Mouse (Mus musculus) macrophage (primary cell): ENCODE measurements around the gene Prune1. TPM values are rescaled to one million over a fixed set of nuclear protein-coding genes. Genes with fewer than 3 reads are reported as not detected.

Experiments
- H3K27ac ChIP-seq: fragments of 350-480 bp; formaldehyde crosslinking; 2 replicates; pipeline ENCODE4 v1.9.0; 2021
- H3K36me3 ChIP-seq: fragments of 350-480 bp; formaldehyde crosslinking; 2 replicates; pipeline ENCODE4 v1.9.0; 2021; ENCODE audit errors: inconsistent target
- H3K4me3 ChIP-seq: fragments of 350-480 bp; formaldehyde crosslinking; 2 replicates; pipeline ENCODE4 v1.9.0; 2021; ENCODE audit errors: inconsistent target
- H3K79me2 ChIP-seq: fragments of 350-480 bp; formaldehyde crosslinking; 2 replicates; pipeline ENCODE4 v1.9.0; 2021; ENCODE audit errors: inconsistent target
- WGBS: methylation state at CpG from one replicate; pipeline ENCODE4 v1.1.7; 2026; ENCODE audit warnings: inconsistent platforms; ENCODE audit not compliant: missing documents; 5-methylcytosine and 5-hydroxymethylcytosine counted together
- polyA plus RNA-seq: library from polyadenylated mRNA; stranded (reverse); fragments of 250-400 nt; gene quantifications from 3 replicates; pipeline ENCODE4 v1.2.4, GENCODE M21; 2018; ENCODE audit warnings: inconsistent platforms

The Prune1 gene
- polyA plus RNA-seq, 1 experiment from 2014 or later, result 27.9 TPM

DNA sequence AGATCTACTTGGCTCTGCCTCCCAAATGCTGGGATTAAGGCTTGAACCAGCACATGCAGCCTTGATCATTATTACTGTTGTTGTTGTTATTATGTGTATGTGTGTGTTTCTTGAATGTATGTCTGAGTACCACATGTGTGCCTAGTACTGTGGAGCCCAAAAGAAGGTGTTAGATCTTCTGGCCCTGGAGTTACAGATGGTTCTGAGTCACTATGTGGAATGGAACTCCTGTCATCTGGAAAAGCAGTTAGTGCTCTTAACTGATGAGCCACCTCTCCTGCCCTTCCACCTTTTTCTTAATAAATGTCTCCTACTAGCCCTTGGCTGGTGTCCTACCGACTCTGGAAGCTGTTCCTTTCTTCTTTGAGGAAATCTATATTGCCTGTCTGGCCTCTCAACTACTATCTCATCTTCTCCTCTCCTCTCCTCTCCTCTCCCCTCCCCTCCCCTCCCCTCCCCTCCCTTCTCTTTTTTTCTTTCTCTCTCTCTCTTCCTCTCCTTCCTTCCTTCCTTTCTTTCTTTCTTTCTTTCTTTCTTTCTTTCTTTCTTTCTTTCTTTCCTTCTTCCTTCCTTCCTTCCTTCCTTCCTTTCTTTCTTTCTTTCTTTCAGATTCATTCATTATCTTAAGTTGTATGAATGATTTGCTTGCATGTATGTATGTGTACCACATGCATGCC is 34.1 kb downstream of the Prune1 start:
- 78% methylated on average over 1 of the region's 1 CpGs for WGBS
- Histone ChIP-seq H3K36me3 (peaks cover under 1% of the 10 kb centered on the region; the same call in 1 of the 2 replicates), H3K79me2 (no peaks in the 10 kb centered on the region)

DNA sequence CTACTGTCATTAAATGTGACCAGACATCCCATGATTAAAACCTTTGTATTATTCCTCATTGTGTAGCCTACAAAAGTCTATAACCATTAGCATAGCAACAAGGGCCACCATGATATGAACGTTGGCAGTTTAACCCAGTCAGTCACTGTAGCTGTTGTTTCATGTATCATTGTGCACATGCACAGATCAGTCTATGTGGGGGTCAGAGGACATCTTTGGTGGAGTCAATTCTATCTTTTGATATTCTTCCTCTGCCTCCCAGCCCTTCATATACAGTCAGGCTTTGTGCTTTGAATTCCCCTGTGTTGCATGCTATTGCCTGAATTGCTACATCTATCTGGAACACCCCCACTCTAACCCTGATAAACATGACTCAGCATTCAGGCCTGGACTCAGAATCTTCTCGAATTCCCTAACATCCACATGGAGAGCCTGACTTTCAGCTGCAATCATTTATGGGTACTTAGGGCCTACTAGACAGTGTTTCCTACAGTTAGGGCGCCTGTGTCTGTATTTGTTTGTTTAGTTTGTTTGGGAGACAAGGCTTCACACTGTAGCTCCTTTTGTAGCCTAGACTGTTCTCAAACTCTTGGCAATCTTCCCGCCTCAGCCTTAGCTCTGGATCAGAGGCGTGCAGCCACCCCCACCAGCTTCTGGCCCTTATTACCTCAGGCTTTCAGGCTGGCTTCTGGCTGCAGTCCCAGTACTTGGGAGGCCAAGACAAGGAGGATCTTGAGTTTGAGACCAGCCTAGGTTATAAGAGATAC is 35.2 kb downstream of the Prune1 start:
- WGBS, result 93% methylated on average over 5 of the region's 5 CpGs
- Histone ChIP-seq H3K4me3 (no peak overlapping the region), H3K27ac (no peak overlapping the region), H3K79me2 (no peaks in the 10 kb centered on the region), H3K36me3 (no peaks in the 10 kb centered on the region)

More for the DNA sequence above, 34.1 kb downstream of the Prune1 start:
- Histone ChIP-seq H3K27ac (no peak overlapping the region), H3K4me3 (no peak overlapping the region)

DNA sequence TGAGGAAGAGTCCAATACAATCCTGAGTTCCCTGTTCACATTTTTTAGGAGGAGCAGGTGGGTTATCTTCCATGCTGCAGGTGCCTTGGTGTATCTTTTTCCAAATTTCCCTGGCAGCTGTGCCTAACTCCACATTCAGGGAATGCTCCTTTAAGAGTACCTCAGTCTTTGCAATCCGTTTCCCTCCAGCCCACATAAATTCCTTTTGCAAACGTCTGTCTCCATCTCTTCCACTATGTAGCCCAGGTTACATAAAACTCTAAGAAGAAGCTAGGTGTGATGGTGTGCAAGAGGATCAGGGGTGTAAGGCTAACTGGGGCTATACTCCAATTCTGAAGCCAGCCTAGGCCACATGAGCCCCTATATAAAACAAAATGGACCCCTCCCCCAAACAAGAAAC is 38.8 kb downstream of the Prune1 start:
- Histone ChIP-seq H3K27ac (no peak overlapping the region), H3K36me3 (no peaks in the 10 kb centered on the region), H3K4me3 (no peak overlapping the region), H3K79me2 (no peaks in the 10 kb centered on the region)
- 86% methylated on average over 2 of the region's 2 CpGs for WGBS

DNA sequence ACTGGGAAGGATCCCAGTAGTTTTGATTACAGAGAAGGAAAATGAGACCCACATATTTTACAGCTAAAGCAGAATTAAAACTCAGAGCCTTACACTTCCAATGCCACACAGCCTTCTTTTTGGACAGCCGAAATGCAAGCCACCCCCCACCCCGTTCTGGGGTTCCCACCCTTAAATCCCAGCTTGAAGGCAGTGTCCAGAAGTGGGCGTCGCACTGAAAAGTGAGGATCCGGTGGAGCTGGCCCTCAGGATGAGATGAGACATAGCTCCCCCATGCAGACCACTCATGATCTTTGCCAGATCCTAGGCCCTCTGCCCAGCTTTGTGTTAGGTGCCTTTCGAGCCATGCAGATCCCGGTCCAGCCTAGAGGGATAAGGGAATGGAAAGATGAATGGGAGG is 40.4 kb downstream of the Prune1 start, which contains the start of gene Gm128:
Gm128 (minus strand) TSS at position 101 of the 400 bp plus-strand sequence.
- no peaks in the 10 kb centered on the region for H3K79me2 ChIP-seq
- whole genome bisulfite sequencing, result 86% methylated on average over 7 of the region's 7 CpGs
- no peak within 1 kb of the TSS for H3K27ac ChIP-seq
- no peak within 1 kb of the TSS for H3K4me3 ChIP-seq
- H3K36me3 ChIP-seq, result peaks cover 4% of the 10 kb centered on the region; the same call in 1 of the 2 replicates

DNA sequence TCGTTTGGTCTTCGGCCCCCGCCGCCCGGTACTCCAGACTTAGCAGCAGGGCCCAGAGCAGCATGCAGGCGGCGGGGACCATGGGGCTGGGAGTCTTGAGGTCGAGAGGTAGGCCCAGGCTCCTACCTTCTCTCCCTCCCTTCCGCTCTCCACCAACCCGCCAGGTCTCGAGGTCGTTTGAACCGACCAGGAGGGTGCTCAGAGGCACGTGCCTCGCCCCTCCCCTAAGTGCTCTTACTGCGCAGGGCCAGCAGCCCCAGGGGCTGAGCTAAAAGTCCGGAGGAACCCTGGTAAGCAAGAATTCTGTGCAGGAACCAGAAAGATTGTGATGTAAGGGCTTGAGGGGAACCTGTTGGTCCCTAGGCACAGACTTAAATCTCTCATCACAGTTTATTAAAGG is 41.0 kb downstream of the Prune1 start:
- WGBS, result 78% methylated on average over 17 of the region's 17 CpGs

DNA sequence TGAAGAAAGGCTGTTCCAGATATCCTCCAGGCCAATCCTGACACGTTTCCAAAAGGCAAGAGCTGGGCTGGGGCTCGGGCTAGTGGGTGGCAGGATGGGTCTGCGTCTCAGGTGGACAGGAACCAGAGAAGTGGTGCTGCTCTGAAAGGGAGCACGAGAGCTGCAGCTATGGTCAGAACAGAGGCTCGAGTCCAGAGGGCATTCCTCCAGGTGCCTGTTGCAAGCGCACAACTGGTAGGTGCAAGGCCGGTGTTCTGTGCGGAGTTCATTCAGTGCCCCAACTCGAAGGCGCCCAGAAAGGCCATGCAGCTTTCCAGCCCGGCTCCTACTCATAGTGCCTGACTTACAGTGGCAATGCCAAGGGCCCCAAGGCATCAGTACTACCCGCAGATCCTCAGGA is 41.9 kb downstream of the Prune1 start:
- H3K4me3 ChIP-seq, result no peak overlapping the region
- H3K36me3 ChIP-seq, result peaks cover 19% of the 10 kb centered on the region
- H3K27ac ChIP-seq, result no peak overlapping the region
- peaks cover 11% of the 10 kb centered on the region; the same call in 1 of the 2 replicates for H3K79me2 ChIP-seq
- WGBS, result 93% methylated on average over 11 of the region's 12 CpGs

More for the DNA sequence above, 41.0 kb downstream of the Prune1 start:
- Histone ChIP-seq H3K36me3 (peaks cover 10% of the 10 kb centered on the region), H3K79me2 (peaks cover 2% of the 10 kb centered on the region; the same call in 1 of the 2 replicates), H3K4me3 (no peak overlapping the region), H3K27ac (no peak overlapping the region)

DNA sequence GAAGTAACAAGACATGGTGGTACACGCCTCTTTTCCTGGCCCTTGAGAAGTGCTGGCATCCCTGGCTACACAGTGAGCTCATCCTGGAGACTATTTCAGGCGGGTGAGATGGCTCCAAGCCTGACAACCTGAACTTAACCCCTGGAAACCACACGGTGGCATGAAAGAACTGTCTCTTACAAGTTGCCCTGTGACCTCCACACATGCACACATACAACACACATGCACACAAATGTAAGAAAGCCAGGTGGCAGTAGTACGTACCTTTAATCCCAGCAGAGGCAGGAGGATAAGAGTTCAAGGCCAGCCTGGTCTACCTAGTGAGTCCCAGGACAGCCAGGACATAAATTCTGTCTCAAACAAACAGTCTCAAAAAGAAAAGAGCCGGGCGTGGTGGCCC is 42.9 kb downstream of the Prune1 start:
- WGBS, result 81% methylated on average over 4 of the region's 6 CpGs

DNA sequence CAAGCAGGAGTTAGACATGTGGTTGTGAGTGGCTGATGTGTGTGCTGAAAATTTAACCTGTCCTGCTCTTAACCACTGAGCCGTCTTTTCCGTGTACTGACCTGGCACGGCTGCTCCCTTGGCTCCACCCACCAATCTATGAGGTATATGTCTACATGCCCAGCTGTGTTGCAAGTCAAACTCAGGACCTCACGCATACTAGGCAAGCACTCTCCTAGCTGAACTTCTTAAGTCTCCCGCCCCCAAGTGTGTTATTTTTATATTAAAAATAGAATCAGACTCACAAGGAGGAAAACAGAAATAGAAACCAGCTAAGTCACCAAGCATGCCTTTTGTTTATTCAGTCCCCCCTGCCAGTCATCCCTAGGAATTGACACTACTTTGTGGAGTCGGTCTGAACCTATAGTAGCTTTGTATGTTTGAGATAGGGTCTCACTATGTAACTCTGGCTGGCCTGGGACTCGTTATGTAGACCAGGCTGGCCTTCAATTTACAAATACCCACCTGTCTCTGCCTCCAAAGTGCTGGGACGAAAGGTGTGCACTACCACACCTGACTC is 44.3 kb downstream of the Prune1 start:
- H3K27ac ChIP-seq, result no peak overlapping the region
- H3K4me3 ChIP-seq, result no peak overlapping the region
- peaks cover 42% of the 10 kb centered on the region for H3K36me3 ChIP-seq
- 68% methylated on average over 8 of the region's 8 CpGs for WGBS
- peaks cover 35% of the 10 kb centered on the region for H3K79me2 ChIP-seq

More for the DNA sequence above, 42.9 kb downstream of the Prune1 start:
- H3K79me2 ChIP-seq, result peaks cover 21% of the 10 kb centered on the region; the same call in 1 of the 2 replicates
- no peak overlapping the region for H3K4me3 ChIP-seq
- no peak overlapping the region for H3K27ac ChIP-seq
- peaks cover 28% of the 10 kb centered on the region for H3K36me3 ChIP-seq

DNA sequence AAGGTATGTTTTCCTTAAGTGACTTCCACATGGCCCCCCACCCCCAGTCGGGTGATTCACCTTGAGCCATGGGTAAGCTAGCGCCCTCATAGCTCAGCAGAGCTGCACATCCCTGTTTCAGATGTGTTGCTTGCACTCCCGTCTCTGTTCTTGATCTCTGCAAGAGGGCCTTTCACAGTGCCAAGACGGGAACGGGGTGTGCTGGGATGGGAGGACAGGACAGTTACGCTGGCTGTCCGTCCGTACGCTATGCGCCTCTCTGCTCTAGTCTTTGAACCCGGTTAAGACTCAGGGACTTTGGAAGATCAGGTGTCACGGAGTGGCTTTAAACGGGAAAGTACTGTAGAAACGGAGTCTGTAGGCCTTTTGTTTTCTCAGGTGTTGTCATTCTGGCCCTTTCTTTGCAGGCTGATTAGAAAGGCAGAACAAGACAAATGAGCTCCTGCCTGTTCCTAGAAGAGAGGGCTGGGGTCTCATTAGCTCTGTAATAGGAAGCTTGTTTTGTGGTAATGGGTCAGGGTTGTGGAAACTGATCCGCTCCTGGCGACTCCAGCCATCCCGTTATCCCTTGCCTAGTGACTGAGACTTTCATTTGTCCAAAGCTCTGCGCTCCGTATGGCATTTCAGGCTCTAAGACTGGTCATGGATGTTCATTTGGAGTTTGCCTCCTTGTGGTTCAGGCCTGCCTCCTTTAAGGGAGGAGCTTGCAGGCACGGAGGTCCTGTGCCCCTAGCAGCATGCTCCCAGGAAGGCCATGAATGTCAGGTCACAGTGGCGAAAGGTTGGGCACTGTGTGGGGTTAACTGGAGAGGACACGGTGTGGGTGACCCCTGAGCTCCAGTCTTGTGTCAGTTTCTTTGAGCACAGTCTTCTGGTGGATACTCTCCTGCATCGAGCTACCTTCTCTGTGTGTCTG is 46.2 kb downstream of the Prune1 start:
- H3K36me3 ChIP-seq, result peaks cover 52% of the 10 kb centered on the region
- H3K79me2 ChIP-seq, result peaks cover 53% of the 10 kb centered on the region
- WGBS, result 94% methylated on average over 22 of the region's 23 CpGs
- H3K4me3 ChIP-seq, result no peak overlapping the region
- no peak overlapping the region for H3K27ac ChIP-seq

DNA sequence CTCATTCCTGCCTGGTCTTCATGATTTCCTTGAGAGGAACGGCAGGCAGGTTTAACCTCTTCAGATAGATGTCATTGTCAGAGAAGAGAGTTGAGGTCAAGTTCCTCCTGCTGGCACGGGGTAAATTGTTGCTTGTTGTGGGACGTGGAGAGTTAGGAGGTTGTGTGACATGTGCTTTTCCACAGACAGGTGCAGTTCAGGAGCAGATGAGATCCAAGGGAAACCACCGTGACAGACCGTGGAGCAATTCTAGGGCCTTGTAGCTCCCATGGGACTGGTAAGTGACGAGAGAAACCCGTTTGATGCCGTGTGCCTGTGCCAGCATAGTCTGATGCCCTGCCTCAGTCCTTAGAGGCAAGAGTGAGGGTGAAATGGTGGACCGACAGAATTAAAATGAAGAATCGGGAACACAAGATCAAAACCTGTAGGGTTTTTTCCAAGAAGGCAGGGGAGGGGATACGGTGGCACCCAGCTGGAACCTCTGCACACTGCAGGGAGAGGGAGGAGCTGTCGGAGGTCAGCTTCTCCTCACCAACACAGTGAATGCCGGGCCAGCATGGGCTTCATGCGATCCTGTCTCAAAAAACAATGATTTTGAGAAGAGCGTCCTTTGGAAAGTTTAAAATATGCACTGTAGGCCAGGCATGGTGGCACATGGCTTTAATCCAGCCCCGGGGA is 48.4 kb downstream of the Prune1 start:
- no peak overlapping the region for H3K27ac ChIP-seq
- H3K4me3 ChIP-seq, result no peak overlapping the region
- peaks cover 63% of the 10 kb centered on the region for H3K79me2 ChIP-seq
- 91% methylated on average over 16 of the region's 16 CpGs for WGBS
- H3K36me3 ChIP-seq, result peaks cover 52% of the 10 kb centered on the region

DNA sequence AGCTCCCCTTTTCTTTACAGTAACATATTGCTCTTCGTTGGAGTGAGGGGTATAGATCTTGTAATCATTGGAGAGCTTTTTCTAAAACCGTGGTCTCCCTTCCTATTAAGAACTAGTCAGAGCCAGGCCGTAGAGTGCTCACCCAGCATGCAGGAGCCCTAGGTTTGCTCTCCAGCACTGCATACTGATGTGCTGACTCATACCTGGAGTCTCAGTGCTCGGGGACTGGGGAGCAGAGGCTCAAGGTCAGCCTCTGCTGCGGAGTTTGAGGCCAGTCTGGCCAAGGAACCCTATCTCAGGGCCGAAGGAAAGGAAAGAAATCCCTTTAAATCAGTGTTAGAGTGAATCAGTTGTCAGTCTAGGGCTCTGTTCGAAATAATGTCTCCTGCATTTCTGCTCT is 49.1 kb downstream of the Prune1 start:
- peaks cover 68% of the 10 kb centered on the region for H3K79me2 ChIP-seq
- no peak overlapping the region for H3K27ac ChIP-seq
- H3K36me3 ChIP-seq, result peaks cover 52% of the 10 kb centered on the region
- no peak overlapping the region for H3K4me3 ChIP-seq
- 82% methylated on average over 7 of the region's 7 CpGs for WGBS

DNA sequence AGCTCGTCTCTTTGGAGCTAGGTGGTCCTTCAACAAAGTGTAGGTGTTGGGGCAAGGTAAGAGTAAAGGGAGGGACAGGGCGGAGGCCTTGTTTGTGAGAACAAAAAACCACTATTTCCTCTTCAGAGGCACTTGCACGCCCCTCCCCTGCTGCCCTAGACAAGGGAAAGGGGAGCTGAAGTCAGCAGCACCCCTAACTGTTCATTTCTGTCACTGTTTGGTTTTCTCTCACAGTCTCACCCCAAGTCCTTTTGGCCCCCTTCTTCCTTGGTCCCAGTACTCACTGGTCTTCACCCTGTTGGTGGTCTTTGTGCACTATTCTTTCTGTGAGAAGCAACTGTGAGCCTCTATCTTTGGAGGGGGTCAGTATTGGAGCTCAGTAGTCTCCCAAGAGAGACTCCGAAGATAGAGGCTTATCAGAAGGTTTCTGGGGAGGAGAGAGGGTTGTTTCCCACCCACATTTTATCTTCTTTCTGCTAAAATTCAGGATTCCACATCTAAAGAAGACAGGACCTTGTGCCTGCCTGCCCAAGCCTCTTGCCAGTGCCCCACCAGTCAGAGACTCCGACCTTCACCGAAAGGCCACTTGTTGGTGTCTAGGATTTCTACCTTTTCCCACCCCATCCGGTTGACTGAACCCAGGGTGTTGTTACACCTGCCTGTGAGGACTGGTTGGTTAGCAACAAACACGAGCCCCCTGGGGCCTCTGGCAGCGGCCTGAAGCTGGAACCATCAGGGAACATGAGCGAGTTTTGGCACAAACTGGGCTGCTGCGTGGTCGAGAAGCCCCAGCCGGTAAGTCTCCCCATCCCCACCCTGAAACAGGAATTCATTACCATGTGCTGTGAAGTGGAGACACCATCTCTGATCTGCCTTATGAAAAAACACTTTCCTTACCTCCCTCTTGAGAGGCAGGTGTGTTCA is 50.3 kb downstream of the Prune1 start, which contains the start of gene Mllt11:
Mllt11 (minus strand) TSS at position 874 of the 924 bp plus-strand sequence.
- H3K79me2 ChIP-seq, result peaks cover 80% of the 10 kb centered on the region
- WGBS, result 58% methylated on average over 12 of the region's 13 CpGs
- H3K4me3 ChIP-seq, result peak within 1 kb of the TSS; percentile 97
- H3K36me3 ChIP-seq, result peaks cover 49% of the 10 kb centered on the region
- peak within 1 kb of the TSS; percentile 98 for H3K27ac ChIP-seq
